Mouse (Mus musculus): ENCODE results near the gene A430005L14Rik. TPM values are rescaled to one million over a fixed set of nuclear protein-coding genes. Genes with fewer than 3 reads are reported as not detected.

A430005L14Rik gene
- polyA plus RNA-seq, 1 experiment from 2014 or later = 74.0 TPM

Other genes starting within 250 kb of the A430005L14Rik start
- 12.1 and 15.1 TPM in 2 replicates for gene Dffb, start 17.9 kb downstream of the A430005L14Rik start, polyA plus RNA-seq (2014; fragmentation: Nextera tagmentation; extraction: Ambion mirVana)
- 13.9 and 14.8 TPM in 2 replicates for gene Cep104, start 18.0 kb downstream of the A430005L14Rik start, polyA plus RNA-seq (2014; fragmentation: Nextera tagmentation; extraction: Ambion mirVana)
- 14.2 and 14.9 TPM in 2 replicates for gene Lrrc47, start 54.5 kb downstream of the A430005L14Rik start, polyA plus RNA-seq (2014; fragmentation: Nextera tagmentation; extraction: Ambion mirVana)
- 102 and 112 TPM in 2 replicates for gene Smim1, start 69.0 kb downstream of the A430005L14Rik start, polyA plus RNA-seq (2014; fragmentation: Nextera tagmentation; extraction: Ambion mirVana)
- gene Ccdc27, start 85.4 kb downstream of the A430005L14Rik start, polyA plus RNA-seq (2014; fragmentation: Nextera tagmentation; extraction: Ambion mirVana) = not detected in 2 replicates
- gene Trp73, start 183.0 kb downstream of the A430005L14Rik start, polyA plus RNA-seq (2014; fragmentation: Nextera tagmentation; extraction: Ambion mirVana) = 0.19 and 0.20 TPM in 2 replicates
- gene Wrap73, start 185.1 kb downstream of the A430005L14Rik start, polyA plus RNA-seq (2014; fragmentation: Nextera tagmentation; extraction: Ambion mirVana) = 32.7 and 37.4 TPM in 2 replicates
- 125 and 133 TPM in 2 replicates for gene Tprgl, start 203.4 kb downstream of the A430005L14Rik start, polyA plus RNA-seq (2014; fragmentation: Nextera tagmentation; extraction: Ambion mirVana)
- 16.1 and 17.1 TPM in 2 replicates for gene Megf6, start 213.5 kb downstream of the A430005L14Rik start, polyA plus RNA-seq (2014; fragmentation: Nextera tagmentation; extraction: Ambion mirVana)

Measured in intestine, embryonic 14.5 days (tissue).